Mouse (Mus musculus): ENCODE results near the gene Sox21. TPM values are rescaled to one million over a fixed set of nuclear protein-coding genes. Genes with fewer than 3 reads are reported as not detected.
A peak's percentile ranks its signal among the peaks of the same experiment; 100 is the strongest.

Gene Sox21
- polyA plus RNA-seq, 1 experiment = not detected

GRCm38 (mm10) chr14:118241416-118241815 lies 4.6 kb upstream of the Sox21 start:
- TF ChIP-seq FLI1 (IDR thresholded peaks at IDR 0.05; ENCODE audit: low read length) (no peak), GATA1 (IDR thresholded peaks at IDR 0.05; ENCODE audit: borderline replicate concordance, low read length) (no peak)
- Histone ChIP-seq H3K4me3 (replicated peaks) (no peak overlapping the region), H3K4me1 (peaks cover 10% of the 10 kb centered on the region), H3K27me3 (replicated peaks) (peaks cover 49% of the 10 kb centered on the region), H3K36me3 (replicated peaks; ENCODE audit: low read length) (no peaks in the 10 kb centered on the region), H3K9me3 (0 out of 2 replicates have a peak, but pooled peaks cover 5% of the 10 kb centered on the region)

- Histone ChIP-seq H3K9me3 (0 out of 2 replicates have a peak, but pooled peaks cover 8% of the 10 kb centered on the region), H3K4me3 (replicated peaks) (no peak overlapping the region), H3K36me3 (replicated peaks; ENCODE audit: low read length) (no peaks in the 10 kb centered on the region), H3K27me3 (replicated peaks) (peaks cover 65% of the 10 kb centered on the region), H3K4me1 (peaks cover 30% of the 10 kb centered on the region)
- TF ChIP-seq FLI1 (IDR thresholded peaks at IDR 0.05; ENCODE audit: low read length) (no peak), GATA1 (IDR thresholded peaks at IDR 0.05; ENCODE audit: borderline replicate concordance, low read length) (no peak)
Observed at GRCm38 (mm10) chr14:118239351-118239750, 2.5 kb upstream of the Sox21 start.

DNA sequence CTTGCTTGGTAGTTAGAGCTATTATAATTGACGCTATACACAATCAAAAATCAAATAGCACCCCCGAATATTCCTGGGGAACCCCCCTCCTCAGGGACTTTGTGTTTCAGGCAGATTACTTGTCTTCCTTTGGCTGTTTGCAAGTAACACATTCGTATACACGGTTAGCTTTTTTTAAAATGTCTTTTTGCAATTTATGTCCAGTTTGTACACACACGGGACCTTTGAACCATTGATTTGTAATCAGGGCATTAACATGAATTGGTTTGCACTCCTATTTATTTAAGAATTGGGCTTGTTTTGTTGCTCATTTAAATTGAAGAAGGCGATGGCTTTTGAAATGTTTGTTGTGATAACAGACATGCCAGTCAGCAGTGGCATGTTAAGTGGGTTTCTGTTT lies 956 bp upstream of the Sox21 start:
- Histone ChIP-seq H3K36me3 (replicated peaks; ENCODE audit: low read length) (no peaks in the 10 kb centered on the region), H3K4me1 (peaks cover 33% of the 10 kb centered on the region), H3K27me3 (replicated peaks) (peaks cover 75% of the 10 kb centered on the region), H3K4me3 (replicated peaks) (no peak overlapping the region), H3K9me3 (0 out of 2 replicates have a peak, but pooled peaks cover 12% of the 10 kb centered on the region)
- TF ChIP-seq FLI1 (IDR thresholded peaks at IDR 0.05; ENCODE audit: low read length) = no peak
- TF ChIP-seq GATA1 (IDR thresholded peaks at IDR 0.05; ENCODE audit: borderline replicate concordance, low read length) = no peak

DNA sequence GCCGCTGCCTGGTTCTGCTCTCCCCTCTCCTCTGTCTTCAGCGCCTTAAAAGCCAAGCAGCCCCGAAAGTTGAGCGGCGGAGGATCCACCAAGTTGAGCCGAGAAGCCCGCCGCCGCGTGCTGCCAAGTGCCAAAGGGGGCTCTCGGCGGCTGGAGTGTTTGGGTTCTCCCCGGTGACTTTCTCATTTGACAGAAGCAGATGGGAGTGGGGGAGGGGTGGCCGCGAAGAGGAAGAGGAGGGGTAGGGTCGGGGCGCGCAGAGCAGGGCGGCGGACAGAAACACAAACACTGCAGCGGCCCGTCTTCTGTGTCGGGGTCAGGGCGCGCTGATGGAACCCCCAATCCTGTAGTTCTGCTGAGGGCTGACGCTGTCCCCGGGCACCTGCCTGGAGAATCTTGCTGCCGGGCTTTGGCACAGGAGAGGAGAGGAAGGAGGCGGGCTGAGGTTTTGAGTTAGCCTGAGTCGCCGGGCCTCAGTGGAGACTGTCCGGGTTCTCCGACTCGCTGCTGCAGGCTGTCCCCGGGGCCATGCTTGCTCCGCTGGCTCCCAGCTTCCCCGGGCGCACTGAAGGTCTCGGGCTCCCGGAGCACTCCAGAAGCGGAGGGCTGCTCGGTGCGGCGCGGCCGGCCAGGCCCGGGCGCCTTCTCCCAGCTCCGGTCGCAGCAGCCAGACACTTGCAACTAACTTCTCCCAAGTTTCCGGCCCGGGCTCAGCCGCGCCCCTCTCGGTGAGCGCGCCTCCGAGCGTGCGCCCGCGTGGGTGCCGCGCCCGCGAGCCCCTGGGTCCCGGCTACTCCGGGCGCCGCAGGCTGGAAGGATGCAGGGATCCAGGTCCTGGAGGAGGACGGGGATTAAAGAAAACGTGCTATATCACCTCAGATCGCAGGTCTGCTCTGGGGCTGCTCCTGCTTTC lies 601 bp downstream of the Sox21 start:
- Histone ChIP-seq H3K9me3 (0 out of 2 replicates have a peak, but pooled peaks cover 12% of the 10 kb centered on the region), H3K4me1 (peaks cover 40% of the 10 kb centered on the region), H3K36me3 (replicated peaks; ENCODE audit: low read length) (no peaks in the 10 kb centered on the region), H3K27me3 (replicated peaks) (peaks cover 91% of the 10 kb centered on the region), H3K4me3 (replicated peaks) (peak overlapping the region; percentile 90)
- TF ChIP-seq GATA1 (IDR thresholded peaks at IDR 0.05; ENCODE audit: borderline replicate concordance, low read length) = no peak
- no peak for TF ChIP-seq FLI1 (IDR thresholded peaks at IDR 0.05; ENCODE audit: low read length)

DNA sequence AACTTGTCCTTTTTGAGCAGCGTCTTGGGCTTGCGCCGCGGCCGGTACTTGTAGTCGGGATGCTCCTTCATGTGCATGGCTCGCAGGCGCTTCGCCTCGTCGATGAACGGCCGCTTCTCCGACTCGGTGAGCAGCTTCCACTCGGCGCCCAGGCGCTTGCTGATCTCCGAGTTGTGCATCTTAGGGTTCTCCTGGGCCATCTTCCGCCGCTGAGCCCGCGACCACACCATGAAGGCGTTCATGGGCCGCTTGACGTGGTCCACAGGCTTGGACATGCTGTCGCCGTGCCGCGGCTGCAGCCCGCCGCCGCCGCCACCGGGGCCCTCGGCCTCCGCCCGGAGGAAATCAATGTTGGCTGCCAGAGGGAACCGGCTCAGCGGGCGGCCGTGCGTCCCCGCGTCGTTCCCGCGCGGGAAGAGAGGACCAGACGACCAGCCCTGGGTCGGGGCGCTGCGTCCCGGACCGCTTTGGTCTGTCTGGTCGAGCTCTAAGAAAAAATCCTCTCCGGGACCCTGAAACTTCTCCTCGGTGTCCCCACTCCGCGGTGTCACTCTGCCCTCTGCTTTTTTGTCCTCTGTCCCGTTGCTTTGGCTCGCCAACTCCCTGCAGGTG lies 1.4 kb downstream of the Sox21 start:
- Histone ChIP-seq H3K4me3 (replicated peaks) (peak overlapping the region; percentile 90), H3K4me1 (peaks cover 44% of the 10 kb centered on the region), H3K36me3 (replicated peaks; ENCODE audit: low read length) (no peaks in the 10 kb centered on the region), H3K9me3 (0 out of 2 replicates have a peak, but pooled peaks cover 9% of the 10 kb centered on the region), H3K27me3 (replicated peaks) (peaks cover 93% of the 10 kb centered on the region)
- TF ChIP-seq FLI1 (IDR thresholded peaks at IDR 0.05; ENCODE audit: low read length) (no peak), GATA1 (IDR thresholded peaks at IDR 0.05; ENCODE audit: borderline replicate concordance, low read length) (no peak)

DNA sequence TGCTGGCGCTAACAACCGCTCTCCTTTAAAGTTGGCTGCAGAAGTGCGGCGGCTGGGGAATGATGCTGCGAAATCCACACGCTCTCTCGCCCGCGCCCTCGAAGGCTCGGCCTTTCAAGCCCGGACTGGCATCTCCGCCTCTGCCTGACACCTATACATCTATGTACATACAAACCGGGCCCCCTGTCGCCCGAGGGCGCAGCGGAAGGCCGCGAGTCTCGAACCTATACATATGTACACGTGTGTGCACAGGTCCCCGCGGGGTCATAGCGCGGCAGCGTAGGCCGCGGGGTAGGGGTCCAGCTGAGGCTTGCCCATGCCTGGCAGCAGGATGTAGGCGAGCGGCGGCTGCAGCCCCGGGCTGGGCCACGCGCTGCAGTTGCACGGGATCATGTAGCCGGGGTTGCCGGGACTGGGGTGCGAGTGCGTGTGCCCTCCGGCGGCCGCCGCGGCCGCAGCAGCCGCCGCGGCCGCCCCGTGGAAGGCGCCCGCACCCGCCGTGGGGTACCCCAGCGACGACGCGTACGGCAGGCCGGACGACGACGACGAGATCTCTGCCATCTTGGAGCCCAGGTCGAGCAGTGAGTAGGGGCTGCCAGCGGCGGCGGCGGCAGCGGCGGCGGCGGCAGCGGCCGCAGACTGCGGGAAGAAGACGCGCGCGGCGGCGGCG lies 2.2 kb downstream of the Sox21 start:
- H3K36me3 ChIP-seq (replicated peaks; ENCODE audit: low read length) = no peaks in the 10 kb centered on the region
- peaks cover 93% of the 10 kb centered on the region for H3K27me3 ChIP-seq (replicated peaks)
- peaks cover 44% of the 10 kb centered on the region for H3K4me1 ChIP-seq
- H3K9me3 ChIP-seq = 0 out of 2 replicates have a peak, but pooled peaks cover 7% of the 10 kb centered on the region
- peak overlapping the region; percentile 76 for H3K4me3 ChIP-seq (replicated peaks)
- TF ChIP-seq FLI1 (IDR thresholded peaks at IDR 0.05; ENCODE audit: low read length) = no peak
- no peak for TF ChIP-seq GATA1 (IDR thresholded peaks at IDR 0.05; ENCODE audit: borderline replicate concordance, low read length)

GRCm38 (mm10) chr14:118233786-118234540 lies 2.9 kb downstream of the Sox21 start:
- TF ChIP-seq GATA1 (IDR thresholded peaks at IDR 0.05; ENCODE audit: borderline replicate concordance, low read length) (no peak), FLI1 (IDR thresholded peaks at IDR 0.05; ENCODE audit: low read length) (no peak)
- peak overlapping the region; percentile 76 for H3K4me3 ChIP-seq (replicated peaks)
- H3K9me3 ChIP-seq = 0 out of 2 replicates have a peak, but pooled peaks cover 7% of the 10 kb centered on the region
- no peaks in the 10 kb centered on the region for H3K36me3 ChIP-seq (replicated peaks; ENCODE audit: low read length)
- peaks cover 44% of the 10 kb centered on the region for H3K4me1 ChIP-seq
- peaks cover 92% of the 10 kb centered on the region for H3K27me3 ChIP-seq (replicated peaks)

DNA sequence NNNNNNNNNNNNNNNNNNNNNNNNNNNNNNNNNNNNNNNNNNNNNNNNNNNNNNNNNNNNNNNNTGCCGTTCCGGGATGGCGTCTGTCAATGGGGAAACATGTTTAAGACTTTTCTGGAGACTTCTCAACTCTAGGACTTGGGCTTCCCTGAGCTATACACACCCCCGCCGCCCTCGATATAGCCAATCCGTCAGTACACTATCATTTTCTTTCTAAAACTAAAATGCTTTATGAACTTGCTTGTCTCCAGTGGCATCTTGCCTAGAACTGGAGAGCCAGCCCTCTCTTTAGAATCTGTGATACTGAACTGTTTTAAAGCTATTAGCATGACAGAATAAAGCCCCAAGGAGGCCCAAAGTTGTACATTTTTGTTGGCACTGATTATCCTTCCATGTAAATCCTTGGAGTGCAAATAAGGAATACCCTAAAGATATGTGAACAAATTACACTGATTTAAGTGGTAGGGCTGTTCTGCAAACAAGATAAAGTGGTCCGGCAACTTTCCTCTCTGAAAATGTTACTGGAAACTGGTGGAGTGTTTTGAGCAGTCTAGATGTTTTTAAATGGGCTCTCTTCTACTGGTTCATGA lies 4.4 kb downstream of the Sox21 start:
- Histone ChIP-seq H3K4me1 (peaks cover 44% of the 10 kb centered on the region), H3K36me3 (replicated peaks; ENCODE audit: low read length) (no peaks in the 10 kb centered on the region), H3K27me3 (replicated peaks) (peaks cover 94% of the 10 kb centered on the region), H3K4me3 (replicated peaks) (no peak overlapping the region), H3K9me3 (0 out of 2 replicates have a peak, but pooled peaks cover 7% of the 10 kb centered on the region)
- TF ChIP-seq GATA1 (IDR thresholded peaks at IDR 0.05; ENCODE audit: borderline replicate concordance, low read length) (no peak), FLI1 (IDR thresholded peaks at IDR 0.05; ENCODE audit: low read length) (no peak)
